Mouse (Mus musculus): ENCODE measurements around the gene Gm27029. TPM values are rescaled to one million over a fixed set of nuclear protein-coding genes. Genes with fewer than 3 reads are reported as not detected.
A peak's percentile ranks its signal among the peaks of the same experiment; 100 is the strongest.
"Not testable (repeated sequence)": the region's sequence is repeated elsewhere in the genome, so short reads cannot be mapped to it uniquely, and the experiment has no call there.

Gene Gm27029
- polyA plus RNA-seq, 1 experiment = 7.1 TPM

DNA sequence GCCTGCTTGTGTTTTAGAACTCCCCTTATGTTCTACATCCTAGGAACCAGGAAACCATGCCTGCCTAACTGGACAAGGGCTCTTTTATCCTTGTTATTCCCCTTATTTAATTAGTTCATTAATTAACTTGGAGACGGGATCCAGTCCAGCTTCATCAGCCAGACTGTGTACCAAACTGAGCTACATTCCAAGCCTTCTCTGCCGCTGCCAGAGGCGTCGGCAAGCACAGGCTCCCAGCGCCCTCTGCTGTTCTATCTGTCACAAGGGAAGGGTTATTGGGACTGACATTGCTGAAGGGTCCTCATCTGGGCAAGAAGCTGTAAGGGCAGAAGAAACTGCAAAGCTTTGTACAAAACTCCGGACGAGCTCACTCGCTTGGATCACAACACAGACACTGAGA lies 29.5 kb downstream of the Gm27029 start:
- WGBS = 3% methylated on average over 8 of the region's 8 CpGs
- Histone ChIP-seq H3K4me1 (ENCODE audit: control insufficient read depth, insufficient read depth, low read length) (no peaks in the 10 kb centered on the region), H3K27ac (ENCODE audit: control insufficient read depth, insufficient read depth, low read depth, low read length, poor library complexity) (no peak overlapping the region), H3K4me3 (replicated peaks; ENCODE audit: control insufficient read depth, low read depth, low read length) (no peak overlapping the region)
- TF ChIP-seq CTCF (IDR thresholded peaks at IDR 0.05; ENCODE audit: control insufficient read depth, insufficient read depth, low read length) (peak; percentile 75), POLR2A (IDR thresholded peaks at IDR 0.05; ENCODE audit: borderline replicate concordance, control insufficient read depth, low read depth, low read length) (no peak)

DNA sequence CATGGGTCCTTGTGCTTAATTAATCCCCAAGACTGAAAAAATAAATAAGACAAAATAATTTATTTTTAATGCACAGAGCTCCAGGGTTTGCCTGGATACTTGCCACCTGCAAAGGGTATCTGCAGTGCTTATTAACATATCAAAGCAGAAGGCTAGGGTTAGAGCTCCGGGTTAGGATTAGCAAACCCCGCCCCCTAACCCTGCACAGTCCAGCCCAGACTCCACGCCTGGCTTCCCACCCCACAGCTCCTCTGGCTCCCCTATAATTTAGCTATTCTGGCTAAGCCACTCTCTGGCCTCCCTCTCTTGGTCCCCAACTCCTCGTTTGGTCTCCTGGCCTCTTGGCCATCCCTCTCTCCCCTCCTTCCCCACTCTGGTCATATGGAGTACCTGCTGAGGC lies 42.8 kb downstream of the Gm27029 start:
- Histone ChIP-seq H3K4me1 (ENCODE audit: control insufficient read depth, insufficient read depth, low read length) (no peaks in the 10 kb centered on the region), H3K4me3 (replicated peaks; ENCODE audit: control insufficient read depth, low read depth, low read length) (no peak overlapping the region), H3K27ac (ENCODE audit: control insufficient read depth, insufficient read depth, low read depth, low read length, poor library complexity) (no peak overlapping the region)
- TF ChIP-seq CTCF (IDR thresholded peaks at IDR 0.05; ENCODE audit: control insufficient read depth, insufficient read depth, low read length) (no peak), POLR2A (IDR thresholded peaks at IDR 0.05; ENCODE audit: borderline replicate concordance, control insufficient read depth, low read depth, low read length) (no peak)
- WGBS = 38% methylated on average over 4 of the region's 4 CpGs

DNA sequence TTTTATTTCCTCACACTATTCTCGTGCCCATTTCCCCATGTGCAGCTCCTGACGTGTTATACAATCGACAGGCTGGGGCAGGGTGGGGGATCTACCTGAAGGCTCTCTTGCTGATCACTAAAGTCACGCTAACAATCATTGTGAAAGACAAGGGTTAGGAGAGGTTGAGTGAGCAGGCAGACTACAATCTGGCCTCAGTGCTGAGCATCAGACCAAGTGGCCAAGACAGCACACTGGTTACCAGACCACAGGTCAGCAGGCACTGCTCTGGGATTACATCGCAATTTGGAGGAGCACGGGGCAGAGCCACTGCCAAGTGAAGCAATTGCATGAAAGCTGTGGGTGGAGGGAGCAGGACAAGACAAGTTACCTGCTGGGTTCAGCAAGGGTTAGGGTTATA lies 45.7 kb downstream of the Gm27029 start:
- TF ChIP-seq CTCF (IDR thresholded peaks at IDR 0.05; ENCODE audit: control insufficient read depth, insufficient read depth, low read length) (no peak), POLR2A (IDR thresholded peaks at IDR 0.05; ENCODE audit: borderline replicate concordance, control insufficient read depth, low read depth, low read length) (no peak)
- Histone ChIP-seq H3K4me3 (replicated peaks; ENCODE audit: control insufficient read depth, low read depth, low read length) (no peak overlapping the region), H3K27ac (ENCODE audit: control insufficient read depth, insufficient read depth, low read depth, low read length, poor library complexity) (no peak overlapping the region), H3K4me1 (ENCODE audit: control insufficient read depth, insufficient read depth, low read length) (no peaks in the 10 kb centered on the region)
- WGBS = 54% methylated on average over 6 of the region's 6 CpGs

DNA sequence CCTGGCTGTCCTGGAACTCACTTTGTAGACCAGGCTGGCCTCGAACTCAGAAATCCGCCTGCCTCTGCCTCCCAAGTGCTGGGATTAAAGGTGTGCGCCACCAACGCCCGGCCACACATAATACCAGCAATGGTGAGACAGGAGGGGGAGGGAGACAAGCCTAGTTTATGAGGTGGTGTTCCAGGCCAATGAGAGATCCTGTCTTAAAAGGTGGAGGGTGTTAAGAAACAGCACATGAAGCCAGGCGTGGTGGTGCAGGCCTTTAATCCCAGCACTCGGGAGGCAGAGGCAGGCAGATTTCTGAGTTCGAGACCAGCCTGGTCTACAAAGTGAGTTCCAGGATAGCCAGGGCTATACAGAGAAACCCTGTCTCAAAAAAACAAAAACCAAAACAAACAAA lies 46.4 kb downstream of the Gm27029 start:
- 75% methylated on average over 8 of the region's 8 CpGs for WGBS
- not testable (repeated sequence) for H3K27ac ChIP-seq (ENCODE audit: control insufficient read depth, insufficient read depth, low read depth, low read length, poor library complexity); H3K4me3 ChIP-seq (replicated peaks; ENCODE audit: control insufficient read depth, low read depth, low read length); H3K4me1 ChIP-seq (ENCODE audit: control insufficient read depth, insufficient read depth, low read length)

DNA sequence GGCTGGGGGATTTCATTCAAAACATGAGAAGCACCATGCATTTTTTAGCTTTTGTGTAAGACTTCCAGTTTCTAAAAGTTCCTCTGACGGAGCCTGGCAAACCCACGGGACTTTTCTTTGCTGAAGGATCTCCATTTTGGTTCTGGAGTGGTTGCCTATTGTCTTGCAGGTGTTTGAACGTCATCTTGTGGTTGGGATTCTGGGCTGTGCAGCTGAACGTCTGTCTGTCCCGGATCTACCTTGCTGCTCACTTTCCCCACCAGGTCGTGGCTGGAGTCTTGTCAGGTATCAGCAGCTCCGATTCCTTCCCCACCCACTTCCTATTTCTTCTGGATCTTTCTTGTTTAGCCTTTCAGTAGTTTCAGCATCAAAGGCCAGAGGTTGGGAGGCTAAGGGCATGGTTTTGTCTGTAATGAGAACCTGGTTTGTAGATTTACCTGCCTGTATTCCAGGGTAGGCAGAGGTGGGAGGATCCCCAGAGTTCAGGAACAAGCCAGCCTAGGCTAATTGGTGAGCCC lies 50.1 kb downstream of the Gm27029 start:
- TF ChIP-seq CTCF (IDR thresholded peaks at IDR 0.05; ENCODE audit: control insufficient read depth, insufficient read depth, low read length) = no peak
- no peak for TF ChIP-seq POLR2A (IDR thresholded peaks at IDR 0.05; ENCODE audit: borderline replicate concordance, control insufficient read depth, low read depth, low read length)
- no peaks in the 10 kb centered on the region for H3K4me1 ChIP-seq (ENCODE audit: control insufficient read depth, insufficient read depth, low read length)
- no peak overlapping the region for H3K27ac ChIP-seq (ENCODE audit: control insufficient read depth, insufficient read depth, low read depth, low read length, poor library complexity)
- no peak overlapping the region for H3K4me3 ChIP-seq (replicated peaks; ENCODE audit: control insufficient read depth, low read depth, low read length)
- 23% methylated on average over 7 of the region's 7 CpGs for WGBS

DNA sequence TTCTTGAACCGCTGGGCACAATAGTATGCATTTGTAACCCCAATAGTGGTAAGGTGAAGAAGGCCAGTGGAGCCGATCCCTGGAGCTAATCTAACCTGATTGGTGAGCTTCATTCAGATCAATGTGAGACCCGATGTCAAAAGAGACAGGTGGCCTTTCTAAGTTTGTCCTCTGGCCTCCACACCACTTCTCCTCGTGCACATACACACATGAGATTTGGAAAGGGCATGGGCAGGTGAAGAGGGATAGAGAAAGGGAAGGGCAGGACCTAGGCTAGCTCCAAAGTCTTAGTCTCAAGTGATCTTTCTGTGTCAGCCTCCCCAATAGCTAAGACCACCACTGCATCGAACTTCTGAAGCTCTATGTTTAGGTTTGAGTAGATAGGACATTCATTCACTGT lies 54.5 kb downstream of the Gm27029 start:
- WGBS = 70% methylated on average over 5 of the region's 5 CpGs
- no peak overlapping the region for H3K4me3 ChIP-seq (replicated peaks; ENCODE audit: control insufficient read depth, low read depth, low read length)

DNA sequence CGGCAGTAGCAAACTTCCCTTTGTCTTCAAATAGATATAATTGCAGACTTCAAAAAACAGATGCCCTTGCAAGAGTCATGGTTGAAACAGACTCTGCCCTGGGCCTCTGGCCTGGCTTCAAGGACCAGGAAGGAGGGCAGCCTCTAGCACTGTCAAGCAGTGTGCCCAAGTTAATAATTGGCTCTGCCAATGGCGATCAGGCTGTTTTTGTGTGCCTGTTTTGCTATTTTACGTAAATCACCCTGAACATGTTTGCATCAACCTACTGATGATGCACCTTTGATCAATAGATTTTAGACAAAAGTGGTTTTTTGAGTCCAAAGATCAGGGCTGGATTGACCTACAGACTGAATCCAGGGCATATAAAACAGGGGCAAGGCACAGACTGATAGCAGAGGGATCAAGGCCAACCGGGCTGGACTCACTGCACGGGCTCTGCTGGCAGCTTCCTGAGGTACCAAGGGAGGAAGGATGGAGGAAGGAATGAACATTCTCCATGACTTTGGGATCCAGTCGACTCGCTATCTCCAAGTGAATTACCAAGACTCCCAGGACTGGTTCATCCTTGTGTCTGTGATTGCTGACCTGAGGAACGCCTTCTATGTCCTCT lies 57.2 kb downstream of the Gm27029 start, which contains the start of gene G6pc:
Gene G6pc, plus strand, starts transcription at position 236 of the 610 bp plus-strand sequence.
- H3K4me3 ChIP-seq (replicated peaks; ENCODE audit: control insufficient read depth, low read depth, low read length) = no peak within 1 kb of the TSS
- 87% methylated on average over 8 of the region's 8 CpGs for WGBS
- no peak within 1 kb of the TSS for H3K27ac ChIP-seq (ENCODE audit: control insufficient read depth, insufficient read depth, low read depth, low read length, poor library complexity)
- H3K4me1 ChIP-seq (ENCODE audit: control insufficient read depth, insufficient read depth, low read length) = no peaks in the 10 kb centered on the region
- TF ChIP-seq POLR2A (IDR thresholded peaks at IDR 0.05; ENCODE audit: borderline replicate concordance, control insufficient read depth, low read depth, low read length) (no peak), CTCF (IDR thresholded peaks at IDR 0.05; ENCODE audit: control insufficient read depth, insufficient read depth, low read length) (no peak)

More for the DNA sequence above, 54.5 kb downstream of the Gm27029 start:
- TF ChIP-seq POLR2A (IDR thresholded peaks at IDR 0.05; ENCODE audit: borderline replicate concordance, control insufficient read depth, low read depth, low read length) = no peak
- TF ChIP-seq CTCF (IDR thresholded peaks at IDR 0.05; ENCODE audit: control insufficient read depth, insufficient read depth, low read length) = no peak
- H3K27ac ChIP-seq (ENCODE audit: control insufficient read depth, insufficient read depth, low read depth, low read length, poor library complexity) = no peak overlapping the region
- no peaks in the 10 kb centered on the region for H3K4me1 ChIP-seq (ENCODE audit: control insufficient read depth, insufficient read depth, low read length)

DNA sequence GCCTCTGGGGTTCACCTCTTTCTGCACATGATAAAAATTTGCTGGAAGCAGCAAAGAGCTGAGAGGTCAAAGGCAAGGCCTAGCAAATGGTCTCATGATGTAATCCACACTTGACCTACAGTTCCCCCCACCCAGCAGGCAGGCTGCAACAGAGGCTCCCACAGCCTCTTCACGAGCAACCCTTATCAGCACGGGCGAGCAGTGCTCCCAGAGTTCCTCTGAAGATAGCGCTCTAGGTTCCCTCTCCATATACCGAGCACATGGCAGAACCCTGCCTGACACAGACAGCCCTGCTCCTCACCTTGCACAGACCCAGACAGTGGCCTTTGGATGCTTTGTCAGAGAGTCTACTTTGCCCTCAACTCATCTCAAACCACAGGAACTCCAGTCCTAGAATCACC lies 60.1 kb downstream of the Gm27029 start:
- no peak for TF ChIP-seq POLR2A (IDR thresholded peaks at IDR 0.05; ENCODE audit: borderline replicate concordance, control insufficient read depth, low read depth, low read length)
- no peak for TF ChIP-seq CTCF (IDR thresholded peaks at IDR 0.05; ENCODE audit: control insufficient read depth, insufficient read depth, low read length)
- 50% methylated on average over 5 of the region's 5 CpGs for WGBS
- Histone ChIP-seq H3K4me3 (replicated peaks; ENCODE audit: control insufficient read depth, low read depth, low read length) (no peak overlapping the region), H3K27ac (ENCODE audit: control insufficient read depth, insufficient read depth, low read depth, low read length, poor library complexity) (no peak overlapping the region; the same call in 1 of the 2 replicates), H3K4me1 (ENCODE audit: control insufficient read depth, insufficient read depth, low read length) (no peaks in the 10 kb centered on the region)

DNA sequence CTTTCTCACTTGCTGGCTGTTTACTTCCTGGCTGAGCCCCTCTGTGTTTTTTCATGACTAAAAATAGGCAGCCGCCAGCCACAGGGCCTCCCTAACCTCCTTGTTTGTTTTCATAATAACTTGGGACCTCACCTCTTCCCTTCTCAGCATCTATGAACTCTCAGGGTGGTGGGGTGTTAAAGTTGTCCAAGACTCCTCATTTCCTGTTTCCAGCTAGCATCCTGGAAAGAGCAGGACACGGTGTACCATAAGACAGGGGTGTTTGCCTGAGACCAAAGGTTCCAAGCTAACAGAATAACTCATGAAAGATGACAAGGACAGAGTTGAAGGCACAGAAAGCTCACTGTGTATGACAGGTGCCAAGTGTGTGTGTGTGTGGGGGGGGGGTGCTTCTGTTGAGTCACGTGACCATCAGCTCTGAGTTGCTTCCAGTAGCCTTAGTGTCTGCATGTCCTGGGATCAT lies 63.9 kb downstream of the Gm27029 start:
- 25% methylated on average over 3 of the region's 3 CpGs for WGBS
- Histone ChIP-seq H3K4me3 (replicated peaks; ENCODE audit: control insufficient read depth, low read depth, low read length) (no peak overlapping the region), H3K4me1 (ENCODE audit: control insufficient read depth, insufficient read depth, low read length) (peaks cover 2% of the 10 kb centered on the region; the same call in 1 of the 2 replicates), H3K27ac (ENCODE audit: control insufficient read depth, insufficient read depth, low read depth, low read length, poor library complexity) (no peak overlapping the region)
- TF ChIP-seq POLR2A (IDR thresholded peaks at IDR 0.05; ENCODE audit: borderline replicate concordance, control insufficient read depth, low read depth, low read length) (no peak), CTCF (IDR thresholded peaks at IDR 0.05; ENCODE audit: control insufficient read depth, insufficient read depth, low read length) (no peak)

All from bone marrow, adult 2 months (tissue).